Mouse (Mus musculus): ENCODE results near the gene Gm128.

Gm128 gene

GRCm38 (mm10) chr3:95267855-95268254 lies 26.5 kb upstream of the Gm128 start:
- peak; percentile 76 for DNase-seq

- no peak for DNase-seq
Observed at GRCm38 (mm10) chr3:95266052-95266451, 24.7 kb upstream of the Gm128 start.

GRCm38 (mm10) chr3:95264724-95265123 lies 23.3 kb upstream of the Gm128 start:
- no peak for DNase-seq

GRCm38 (mm10) chr3:95263089-95263739 lies 21.8 kb upstream of the Gm128 start:
- peak; percentile 97 for DNase-seq

GRCm38 (mm10) chr3:95261975-95262374 lies 20.6 kb upstream of the Gm128 start:
- no peak for DNase-seq

GRCm38 (mm10) chr3:95256931-95257330 lies 15.5 kb upstream of the Gm128 start:
- DNase-seq = peak; percentile 76

- no peak for DNase-seq
Observed at GRCm38 (mm10) chr3:95250783-95251424, 9.5 kb upstream of the Gm128 start, which contains the start of gene Bnipl. Gene Bnipl, minus strand, starts transcription at chr3:95251193.

GRCm38 (mm10) chr3:95250361-95250760 lies 9.0 kb upstream of the Gm128 start:
- DNase-seq = no peak

GRCm38 (mm10) chr3:95247660-95248336 lies 6.4 kb upstream of the Gm128 start:
- DNase-seq = no peak

GRCm38 (mm10) chr3:95246465-95247231 lies 5.2 kb upstream of the Gm128 start:
- DNase-seq = peak; percentile 59

GRCm38 (mm10) chr3:95243086-95243485 lies 1.7 kb upstream of the Gm128 start:
- no peak for DNase-seq

- DNase-seq = no peak
Observed at GRCm38 (mm10) chr3:95240900-95241299, 498 bp downstream of the Gm128 start.

- no peak for DNase-seq
Observed at GRCm38 (mm10) chr3:95239971-95240370, 1.4 kb downstream of the Gm128 start.

GRCm38 (mm10) chr3:95239022-95239421 lies 2.4 kb downstream of the Gm128 start:
- no peak for DNase-seq

GRCm38 (mm10) chr3:95237541-95238099 lies 3.8 kb downstream of the Gm128 start:
- DNase-seq = no peak

GRCm38 (mm10) chr3:95235386-95236301 lies 5.8 kb downstream of the Gm128 start:
- DNase-seq = peak; percentile 51

GRCm38 (mm10) chr3:95233303-95233980 lies 8.0 kb downstream of the Gm128 start:
- peak; percentile 65 for DNase-seq

- DNase-seq = peak; percentile 82
Observed at GRCm38 (mm10) chr3:95232771-95233170, 8.6 kb downstream of the Gm128 start.

GRCm38 (mm10) chr3:95231298-95232221 lies 9.8 kb downstream of the Gm128 start, which contains the start of gene Mllt11:
Gene Mllt11, minus strand, starts transcription at chr3:95232171.
- DNase-seq = peak; percentile 60
